Mouse (Mus musculus): ENCODE data around the gene Gm42669. TPM values are rescaled to one million over a fixed set of nuclear protein-coding genes. Genes with fewer than 3 reads are reported as not detected.

Gm42669 gene
- total RNA-seq (2022), result under 1 TPM; 0.37 to 0.54 (median 0.48) TPM

DNA sequence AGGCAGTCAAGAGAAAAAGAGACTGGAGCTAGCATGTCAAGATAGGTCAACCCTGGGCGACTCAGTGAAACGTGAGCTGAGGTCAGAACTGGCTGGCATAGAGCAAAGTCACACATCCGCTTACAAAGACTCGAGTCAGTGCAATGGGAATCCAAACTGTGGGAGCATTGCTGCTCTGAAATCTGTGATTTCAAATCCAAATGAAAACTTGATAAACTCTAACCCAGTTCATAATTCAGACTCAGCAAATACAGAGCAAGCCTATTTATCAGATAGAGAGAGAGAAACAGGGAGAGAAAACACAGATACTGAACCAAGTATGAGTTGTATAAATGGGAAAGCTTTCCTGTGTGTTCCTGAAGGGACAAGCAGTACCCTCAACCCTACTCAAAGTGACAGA is at the start of gene Gm42669:
Gene Gm42669 (plus strand): TSS at position 301 of the 400 bp plus-strand sequence.
- DNase-seq (ENCODE audit: low spot score in 2 of 2), result no peak

DNA sequence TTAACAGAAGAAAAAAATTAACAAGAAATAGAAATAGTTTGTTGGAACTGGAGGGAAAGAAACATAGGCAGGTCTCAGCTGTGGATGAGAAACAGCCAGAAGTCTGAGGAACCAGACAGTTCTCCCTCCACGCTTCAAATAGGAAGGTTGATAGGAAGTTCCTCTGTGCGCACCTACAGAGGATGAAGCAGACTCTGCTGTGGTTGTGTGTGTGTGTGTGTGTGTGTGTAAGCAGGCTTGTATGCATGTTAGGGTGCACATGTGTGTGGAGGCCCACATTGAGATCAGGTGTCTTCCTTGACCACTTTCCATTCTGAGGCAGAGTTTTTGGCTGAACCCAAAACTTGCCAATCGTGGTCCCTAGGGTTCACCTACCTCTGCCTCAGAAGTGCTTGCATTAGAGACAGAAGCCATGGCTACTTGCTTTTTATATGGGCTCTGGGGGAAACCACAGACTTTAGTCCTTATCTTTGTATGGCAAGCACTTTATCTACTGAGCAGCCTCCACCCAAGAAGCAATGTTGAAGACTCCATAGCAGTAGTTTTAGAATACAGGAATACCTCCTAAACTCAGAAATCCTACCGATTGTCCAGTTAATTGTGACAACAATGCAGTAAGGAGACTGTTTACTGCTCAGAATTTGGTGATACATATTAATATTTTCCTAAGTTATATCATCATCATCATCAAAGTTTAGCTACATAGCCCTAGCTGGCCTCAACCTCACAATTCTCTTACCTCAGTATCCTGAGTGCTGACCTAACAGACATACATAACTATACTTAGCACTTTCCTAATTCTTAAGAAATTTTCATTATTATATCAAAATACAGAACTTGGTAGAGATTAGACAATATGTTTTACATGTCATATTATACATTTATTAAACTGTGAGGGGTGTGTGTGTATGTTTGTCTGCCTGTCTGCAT is 45.0 kb upstream of the Gm42669 start:
- no peak for DNase-seq (ENCODE audit: low spot score in 2 of 2)

DNA sequence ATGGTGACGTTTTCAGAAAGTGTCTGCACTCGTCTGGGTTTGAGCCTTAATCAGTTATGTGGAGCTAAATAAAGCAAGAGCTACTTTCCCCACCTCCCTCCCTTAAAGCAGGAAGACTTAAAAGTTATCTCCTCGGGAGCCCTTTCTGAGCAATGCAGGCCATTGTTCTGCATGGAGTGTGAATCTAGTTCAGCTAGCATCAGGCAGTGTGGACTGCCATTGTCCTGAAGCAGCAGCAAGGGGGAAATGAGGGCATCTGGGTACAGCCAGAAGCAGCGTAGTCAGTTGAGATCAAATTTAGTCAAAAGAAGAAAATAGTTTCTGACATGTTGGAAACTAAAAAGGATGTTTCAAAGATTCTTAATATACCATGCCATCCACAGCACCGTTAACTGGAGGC is 40.9 kb upstream of the Gm42669 start:
- DNase-seq (ENCODE audit: low spot score in 2 of 2), result no peak

DNA sequence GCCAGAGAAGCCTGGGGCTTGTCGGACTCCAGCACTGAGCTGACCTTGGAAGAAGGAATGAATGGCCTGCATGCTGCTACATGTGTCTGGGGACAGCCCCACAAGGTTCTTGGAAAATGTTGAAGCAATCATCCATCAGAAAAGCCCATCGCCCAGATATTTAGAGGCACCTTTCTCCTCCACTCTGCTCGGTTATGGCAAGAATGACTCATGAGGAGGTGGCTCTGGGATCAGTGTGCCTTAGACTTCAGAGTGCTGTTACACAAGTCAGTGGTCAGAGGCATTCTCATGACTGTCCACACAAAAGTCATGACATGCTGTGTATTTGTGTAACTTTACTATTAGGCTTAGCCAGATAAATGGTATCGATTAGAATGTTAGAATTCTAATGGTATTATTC is 40.3 kb upstream of the Gm42669 start:
- DNase-seq (ENCODE audit: low spot score in 2 of 2), result no peak

DNA sequence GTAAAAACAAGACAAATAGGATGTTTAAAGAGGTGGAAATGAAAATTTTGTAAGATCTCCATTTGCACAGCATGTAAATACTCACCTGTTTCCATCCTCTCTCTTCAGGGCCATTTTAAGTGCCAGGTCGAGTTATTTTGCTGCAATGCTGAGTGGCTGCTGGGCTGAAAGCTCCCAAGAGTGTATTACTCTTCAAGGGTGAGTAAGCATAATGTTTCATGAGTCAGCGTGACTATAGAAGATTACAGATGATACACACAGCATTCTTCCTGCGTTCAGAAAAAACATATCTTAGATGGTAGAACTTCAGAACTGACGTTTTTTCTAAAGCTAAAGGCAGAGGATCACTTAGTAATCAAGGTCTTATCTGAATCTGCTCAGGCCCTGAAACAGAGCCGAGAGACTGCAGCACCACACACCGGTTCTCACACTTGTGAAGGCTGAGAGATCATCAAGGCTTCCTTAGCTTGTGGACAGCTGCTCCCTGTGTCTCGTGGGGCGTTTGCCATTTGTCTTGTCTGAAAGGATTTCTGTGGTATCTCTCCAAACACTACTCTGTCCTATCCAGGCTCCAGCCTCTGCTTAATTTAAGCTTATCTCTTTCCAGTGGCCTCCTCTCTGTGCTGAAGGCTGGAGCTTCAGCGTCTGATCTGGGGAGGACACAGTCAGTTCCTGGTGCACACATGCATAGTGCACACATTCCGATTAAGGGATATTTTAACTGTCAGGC is 36.7 kb upstream of the Gm42669 start:
- no peak for DNase-seq (ENCODE audit: low spot score in 2 of 2)

DNA sequence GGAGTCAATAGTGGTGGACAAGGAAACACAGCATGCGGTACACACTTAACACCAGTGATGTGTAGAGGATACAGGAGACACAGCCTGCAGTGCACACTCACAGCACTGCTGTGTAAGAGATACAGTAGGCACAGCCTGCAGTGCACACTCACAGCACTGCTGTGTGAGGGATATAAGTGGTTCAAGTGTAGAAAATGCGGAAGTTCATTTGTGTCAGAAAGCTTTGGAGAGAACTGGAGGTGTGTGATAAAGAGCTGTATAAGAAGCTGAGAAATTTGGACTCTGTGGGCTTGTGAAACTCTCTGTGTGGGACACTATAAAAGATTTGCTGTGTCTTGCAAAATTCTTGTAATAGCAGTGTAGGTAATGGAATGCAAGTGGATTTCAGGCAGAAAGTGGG is 27.2 kb upstream of the Gm42669 start:
- no peak for DNase-seq (ENCODE audit: low spot score in 2 of 2)

DNA sequence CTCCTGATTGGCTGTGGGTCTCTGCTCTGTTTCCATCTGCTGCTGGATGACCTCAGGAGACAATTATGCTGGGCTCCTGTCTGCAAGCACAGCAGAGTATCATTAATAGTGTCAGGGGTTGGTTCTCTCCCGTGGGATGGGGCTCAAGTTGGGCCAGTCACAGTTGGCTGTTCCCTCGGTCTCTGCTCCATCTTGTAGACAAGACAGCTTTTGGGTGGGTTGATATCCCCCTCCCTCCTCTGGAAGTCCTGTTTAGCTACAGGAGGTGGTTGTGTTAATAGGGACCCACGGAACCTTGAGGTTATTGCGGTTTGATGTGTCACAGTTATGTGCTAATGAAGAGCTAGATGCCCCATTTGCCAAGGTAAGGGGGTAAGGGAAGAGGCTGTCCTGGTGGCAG is 18.4 kb upstream of the Gm42669 start:
- DNase-seq (ENCODE audit: low spot score in 2 of 2), result no peak

DNA sequence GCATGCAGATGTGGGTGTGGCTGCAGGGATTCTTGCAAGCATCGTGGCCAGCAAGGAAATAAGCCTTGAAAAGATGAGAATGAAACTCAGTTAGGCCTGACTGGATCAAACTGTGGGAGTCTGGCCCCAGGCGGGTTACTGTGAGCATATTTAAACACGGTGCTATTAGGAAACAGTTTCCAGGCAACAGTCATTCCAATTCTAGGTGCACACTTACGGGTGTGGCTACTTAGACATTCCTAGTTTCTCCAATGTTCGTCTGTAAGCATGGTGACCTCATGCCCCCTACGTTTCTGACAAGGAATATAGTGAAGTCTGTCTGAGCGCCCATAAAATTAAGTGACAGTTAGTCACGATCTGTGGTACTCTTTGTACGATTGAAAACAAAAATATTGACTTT is 16.4 kb upstream of the Gm42669 start:
- DNase-seq (ENCODE audit: low spot score in 2 of 2), result no peak

DNA sequence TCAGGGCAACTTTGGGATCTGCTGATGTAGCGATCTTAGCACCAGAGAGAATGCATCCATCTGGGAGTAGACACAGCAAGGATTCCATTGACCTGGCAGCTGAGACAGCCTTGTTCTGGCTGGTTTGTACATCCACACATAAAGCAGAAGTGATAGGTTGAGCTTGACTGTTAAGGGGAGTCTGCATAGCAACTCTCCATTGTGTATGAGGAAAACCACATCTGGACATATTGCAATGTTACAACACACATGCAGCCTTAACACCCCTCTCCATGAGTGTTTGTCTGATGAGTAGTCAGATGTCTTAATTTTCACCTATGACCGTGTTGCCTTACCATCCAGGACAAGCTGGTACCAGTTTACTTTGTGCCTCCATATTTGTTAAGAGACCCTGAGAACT is 14.9 kb upstream of the Gm42669 start:
- DNase-seq (ENCODE audit: low spot score in 2 of 2), result no peak

DNA sequence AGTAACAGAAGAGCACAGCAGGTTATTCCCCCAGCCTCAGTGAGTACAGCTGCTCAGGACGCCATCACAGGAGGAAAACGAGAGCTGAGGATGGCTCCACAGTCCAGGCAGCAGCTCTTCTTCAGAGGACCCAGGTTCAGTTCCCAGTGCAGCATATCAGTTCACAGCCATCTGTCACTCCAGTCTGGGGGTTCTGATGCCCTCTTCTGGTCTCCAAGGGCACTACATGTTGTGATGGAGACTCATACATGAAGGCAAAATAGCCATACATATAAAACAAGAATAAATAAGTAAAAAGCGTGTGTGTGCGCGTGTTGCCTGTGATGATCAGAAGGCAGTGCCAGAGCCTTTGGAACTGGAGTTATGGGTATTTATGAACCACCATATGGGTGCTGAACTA is 12.7 kb upstream of the Gm42669 start:
- no peak for DNase-seq (ENCODE audit: low spot score in 2 of 2)

DNA sequence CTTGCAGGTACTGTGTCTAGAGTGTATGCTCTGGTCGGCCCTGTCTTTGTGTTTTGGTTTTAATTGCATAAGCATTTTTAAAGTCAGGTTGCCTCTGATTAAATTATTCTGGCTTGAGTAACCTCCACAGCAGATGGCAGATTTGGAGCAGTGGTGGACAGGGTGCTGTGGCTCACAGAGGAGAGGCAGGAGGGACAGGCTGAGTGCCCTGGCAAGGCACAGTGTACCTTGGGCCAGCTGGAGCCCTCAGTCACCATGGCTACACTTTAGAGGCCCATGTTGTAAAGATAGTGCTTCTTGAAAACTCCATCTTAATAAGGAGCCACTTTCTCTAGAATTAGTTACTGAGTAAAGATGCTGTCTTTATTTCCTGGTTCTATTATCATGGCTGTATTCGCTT is 11.4 kb upstream of the Gm42669 start:
- no peak for DNase-seq (ENCODE audit: low spot score in 2 of 2)

DNA sequence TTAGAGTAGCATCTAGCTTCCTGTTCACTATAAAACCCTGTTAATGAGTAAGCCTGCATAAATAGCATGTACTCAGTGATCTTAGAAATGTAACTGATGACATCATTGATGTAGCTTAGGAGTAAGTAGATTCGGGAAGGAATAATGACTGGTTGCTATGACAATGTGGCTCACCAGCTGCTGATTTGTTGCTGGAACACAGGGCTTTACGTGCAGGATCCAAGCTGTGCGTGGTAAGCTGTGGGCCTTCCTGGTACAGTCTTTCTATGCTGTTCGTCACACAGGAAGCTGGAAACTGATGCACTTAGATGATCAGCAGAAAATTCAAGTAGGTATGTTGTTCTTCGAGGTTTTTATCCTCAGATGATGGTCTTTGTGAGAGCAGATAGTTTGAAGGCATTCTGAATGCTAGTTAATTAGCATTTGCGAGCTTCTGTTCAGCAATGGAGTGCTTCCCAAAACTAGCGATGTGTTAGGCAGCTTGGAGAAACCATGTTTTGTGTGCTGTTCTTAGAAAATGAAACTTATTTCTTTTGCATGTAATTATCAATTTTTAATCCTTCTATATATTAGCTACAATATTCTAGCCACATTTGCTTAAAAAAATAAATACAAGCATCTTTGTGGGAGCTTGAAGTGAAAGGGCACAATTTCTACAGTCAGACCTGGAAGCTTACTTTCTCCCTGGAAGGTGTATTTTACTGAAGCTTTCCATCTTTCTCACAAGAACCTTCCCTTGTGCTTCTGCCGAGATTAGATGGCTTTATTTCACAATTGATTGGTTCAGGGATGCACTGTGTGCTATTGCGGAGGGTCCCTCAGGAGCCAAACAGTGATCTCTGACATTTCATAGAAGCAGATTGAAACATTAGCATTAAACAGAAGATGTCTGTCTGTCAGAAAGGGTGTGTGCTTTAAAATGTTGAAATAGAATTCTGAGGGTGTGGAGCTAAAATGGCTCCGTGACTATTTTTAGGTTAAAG is 9.6 kb upstream of the Gm42669 start:
- peak in 1 of 2 experiments; percentile 82 for DNase-seq (ENCODE audit: low spot score in 2 of 2)

DNA sequence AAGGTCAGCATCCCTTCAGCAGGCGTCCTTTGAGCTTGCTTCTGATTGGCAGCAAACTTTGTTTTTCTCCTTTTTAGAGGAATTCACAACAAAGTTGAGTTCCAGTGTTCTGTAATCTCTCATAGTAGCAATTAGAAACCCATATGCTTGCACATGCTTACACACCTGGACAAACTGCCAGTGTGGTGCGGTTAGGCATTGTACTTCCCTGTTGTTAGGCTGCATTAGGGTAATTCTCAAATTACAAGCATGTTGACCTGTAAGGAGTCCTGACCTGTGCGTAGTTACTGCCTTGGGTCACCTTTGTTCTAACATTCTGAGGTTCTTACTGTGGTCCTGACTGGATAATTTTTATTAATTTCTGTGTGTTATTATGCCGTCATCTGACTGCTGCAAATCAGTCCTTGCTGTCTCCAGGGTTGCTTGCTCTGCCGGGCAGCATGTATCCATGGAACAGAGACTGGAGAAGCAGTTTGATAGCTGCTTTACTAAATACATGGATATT is 8.6 kb upstream of the Gm42669 start:
- no peak for DNase-seq (ENCODE audit: low spot score in 2 of 2)

DNA sequence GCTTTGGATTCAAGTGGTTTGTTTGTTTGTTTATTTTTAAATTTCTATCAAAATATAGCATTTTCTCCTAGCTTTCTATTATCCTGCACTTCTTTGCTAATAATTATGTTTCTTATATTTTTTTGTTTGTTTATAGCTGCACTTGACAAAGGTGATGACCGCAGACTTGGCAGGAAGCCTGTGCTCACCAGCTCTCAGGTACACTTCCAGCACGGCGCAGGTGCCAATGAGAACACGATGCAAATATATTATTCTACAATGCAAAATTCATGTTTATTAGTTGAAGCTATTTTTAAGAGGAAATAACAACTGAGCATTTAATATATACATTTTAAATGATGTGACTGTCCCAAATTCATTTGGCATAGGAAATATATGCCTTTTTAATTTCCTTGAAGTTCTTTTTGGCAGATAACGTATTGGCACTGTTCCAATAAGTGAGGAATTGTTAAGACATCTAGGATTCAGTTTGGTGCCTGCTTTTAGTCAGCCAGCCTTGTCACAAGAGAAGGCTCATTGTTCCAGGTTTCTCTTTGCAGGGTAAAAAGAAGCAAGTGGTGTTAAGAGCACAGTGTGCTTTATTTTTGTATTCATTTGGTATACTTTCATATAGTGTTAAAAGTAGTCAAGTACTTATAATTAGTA is 7.4 kb upstream of the Gm42669 start:
- DNase-seq (ENCODE audit: low spot score in 2 of 2), result no peak

DNA sequence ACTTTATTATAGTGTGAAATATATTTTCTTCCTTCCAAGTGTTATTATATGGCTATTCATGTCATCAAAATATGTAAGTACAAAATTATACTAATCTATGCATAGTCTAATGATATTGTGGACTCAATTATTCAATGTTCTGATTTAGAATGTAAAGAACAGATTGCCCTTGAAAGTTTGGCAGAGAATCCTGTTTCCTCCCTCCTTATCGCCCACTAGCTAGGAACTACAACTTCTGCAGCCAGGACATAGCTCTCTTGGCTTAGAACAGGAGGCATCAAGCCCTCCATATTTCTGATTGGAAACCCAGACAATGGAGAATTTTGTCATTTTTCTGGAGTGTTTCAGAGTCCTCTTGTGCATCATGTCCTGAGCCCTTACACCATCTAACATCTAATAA is 6.7 kb upstream of the Gm42669 start:
- no peak for DNase-seq (ENCODE audit: low spot score in 2 of 2)

DNA sequence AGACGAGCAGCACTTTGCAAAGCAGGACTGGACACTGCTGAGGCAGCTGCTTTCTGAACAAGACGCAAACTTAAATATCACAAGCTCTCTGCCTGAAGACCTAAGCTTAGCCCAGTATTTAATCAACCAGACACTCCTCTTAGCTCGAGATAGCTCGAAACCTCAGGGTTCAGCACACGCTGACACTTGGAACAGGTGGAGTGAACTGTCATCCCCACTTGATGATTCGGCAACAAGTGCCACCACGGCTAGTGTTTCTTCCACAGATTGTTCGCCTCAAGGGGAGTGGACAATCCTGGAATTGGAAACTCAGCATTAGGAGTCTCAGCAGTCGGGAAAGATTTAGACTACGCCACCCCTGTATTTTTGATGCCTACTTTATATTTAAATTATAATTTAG is 3.1 kb downstream of the Gm42669 start:
- DNase-seq (ENCODE audit: low spot score in 2 of 2), result no peak

DNA sequence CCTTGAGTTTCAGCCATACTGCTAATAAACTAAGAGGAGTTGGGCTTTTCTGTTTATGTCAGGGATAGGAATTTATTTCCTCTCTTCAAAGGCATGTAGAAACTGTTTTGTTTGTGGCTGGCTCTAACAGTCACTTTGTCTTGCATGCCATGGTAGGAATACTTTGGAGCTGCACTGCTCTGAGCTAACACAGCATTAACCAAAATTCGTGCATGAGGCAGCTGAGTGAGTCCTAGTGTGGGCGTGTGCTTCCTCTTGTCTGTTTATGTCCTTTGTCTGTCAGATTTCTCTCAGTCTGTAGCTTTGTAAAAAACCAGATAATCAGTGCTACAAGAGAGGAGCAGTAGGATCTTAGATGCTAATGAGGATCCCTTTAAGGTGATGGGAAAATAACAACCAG is 3.9 kb downstream of the Gm42669 start:
- DNase-seq (ENCODE audit: low spot score in 2 of 2), result no peak

DNA sequence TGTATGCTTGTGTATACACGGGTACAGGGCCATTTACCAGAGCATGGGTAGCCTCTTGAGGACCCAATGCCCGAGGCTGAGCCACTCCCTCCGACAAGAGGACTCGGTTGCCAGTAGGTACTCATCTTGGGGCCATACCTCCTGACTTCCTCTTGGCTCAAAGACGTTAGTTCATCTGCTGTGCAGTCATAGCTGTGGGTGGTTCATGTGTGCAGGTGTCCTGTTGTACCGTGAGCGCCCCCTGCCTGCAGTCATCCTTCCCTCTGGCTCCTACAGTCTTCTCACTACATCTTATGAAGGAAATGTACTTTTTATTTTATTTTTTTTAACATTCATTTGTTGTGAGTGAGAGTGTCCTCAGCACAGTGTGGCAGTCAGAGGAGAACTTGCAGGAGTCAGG is 6.2 kb downstream of the Gm42669 start:
- peak in 1 of 2 experiments; percentile 49 for DNase-seq (ENCODE audit: low spot score in 2 of 2)

DNA sequence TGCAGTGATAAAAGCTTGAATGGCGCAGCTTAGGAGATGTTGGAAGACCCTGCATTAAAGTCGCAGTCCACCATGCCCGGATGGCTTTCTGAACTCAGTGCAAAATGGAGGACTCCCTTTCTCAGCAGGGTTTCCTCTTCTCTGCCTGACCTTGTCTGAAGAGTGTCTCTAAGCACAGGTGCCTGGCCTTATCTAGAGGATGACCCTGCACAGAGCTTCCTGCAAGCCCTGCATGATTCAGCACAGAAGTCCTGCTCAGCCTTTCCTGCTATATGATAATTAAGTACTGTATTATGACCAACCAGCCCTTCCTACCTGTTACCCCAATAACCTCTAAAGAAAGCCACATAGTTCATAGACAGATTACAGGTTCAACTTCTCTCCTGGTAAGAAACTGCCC is 8.0 kb downstream of the Gm42669 start:
- DNase-seq (ENCODE audit: low spot score in 2 of 2), result peak in 1 of 2 experiments; percentile 3

DNA sequence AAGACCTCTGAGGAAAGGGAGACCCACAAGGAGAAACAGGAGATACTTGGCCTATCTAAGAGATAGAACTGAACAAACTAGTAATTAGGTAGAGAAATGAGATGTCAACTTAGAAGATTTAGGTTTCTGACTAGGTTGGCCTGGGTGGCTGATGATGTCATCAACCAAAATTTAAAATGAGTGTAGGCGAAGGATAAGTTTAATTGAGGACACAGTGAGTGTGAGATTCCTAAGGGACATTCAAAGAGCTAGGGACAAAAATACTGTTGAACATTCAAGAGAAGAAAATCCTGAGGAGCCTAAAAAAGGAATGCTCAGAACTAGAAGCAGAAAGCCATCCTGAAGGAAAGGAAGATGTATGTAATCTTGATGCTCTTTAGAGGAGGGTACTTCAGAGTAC is 8.7 kb downstream of the Gm42669 start:
- no peak for DNase-seq (ENCODE audit: low spot score in 2 of 2)

DNA sequence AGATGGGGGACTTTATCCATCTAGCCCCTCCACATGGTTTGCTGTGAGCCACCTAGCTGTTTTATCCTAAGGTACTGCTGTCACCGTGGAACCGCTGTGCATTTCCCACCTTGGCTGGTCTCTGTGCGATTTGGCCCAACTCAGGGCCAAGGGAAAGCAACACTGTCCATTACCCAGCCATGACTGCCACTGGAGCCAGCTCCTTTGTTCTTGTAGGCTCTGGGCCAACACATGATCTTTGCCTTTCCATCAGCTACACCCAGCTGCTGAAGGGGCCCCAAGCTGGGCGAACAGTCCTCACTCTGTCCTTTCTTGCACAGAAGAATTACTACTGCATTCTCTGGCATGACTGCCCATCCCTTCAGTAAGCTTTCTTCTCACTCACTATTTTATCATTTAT is 11.2 kb downstream of the Gm42669 start:
- no peak for DNase-seq (ENCODE audit: low spot score in 2 of 2)

All from left cerebral cortex, adult 8-10 months (tissue).